Mouse (Mus musculus) cerebral cortex, adult 2 months (tissue): Measurements from ENCODE around the gene Nanos1.

Experiments used
- WGBS: fragments of 180-500 bp; shearing (Covaris S2); methylation state at CpG from one replicate; pipeline ENCODE4 v1.1.7; 2018; 5-methylcytosine and 5-hydroxymethylcytosine counted together

The Nanos1 gene

GRCm38 (mm10) chr19:60755438-60756191, at the start of gene Nanos1:
Gene Nanos1, plus strand, starts transcription at chr19:60755987.
- WGBS, result under 1% methylated on average over 58 of the region's 58 CpGs

- 86% methylated on average over 4 of the region's 4 CpGs for WGBS
Observed at GRCm38 (mm10) chr19:60709193-60709900, 46.4 kb upstream of the Nanos1 start.

- 48% methylated on average over 3 of the region's 3 CpGs for WGBS
Observed at GRCm38 (mm10) chr19:60710196-60710595, 45.6 kb upstream of the Nanos1 start.

- WGBS, result 79% methylated on average over 2 of the region's 2 CpGs
Observed at GRCm38 (mm10) chr19:60712577-60712976, 43.2 kb upstream of the Nanos1 start.

GRCm38 (mm10) chr19:60716381-60716780, 39.4 kb upstream of the Nanos1 start:
- 81% methylated on average over 2 of the region's 2 CpGs for WGBS

- 42% methylated on average over 2 of the region's 2 CpGs for WGBS
Observed at GRCm38 (mm10) chr19:60730281-60730852, 25.4 kb upstream of the Nanos1 start.

GRCm38 (mm10) chr19:60731299-60731698, 24.5 kb upstream of the Nanos1 start:
- WGBS, result 77% methylated on average over 1 of the region's 1 CpGs

GRCm38 (mm10) chr19:60731966-60732365, 23.8 kb upstream of the Nanos1 start:
- 91% methylated on average over 1 of the region's 1 CpGs for WGBS

GRCm38 (mm10) chr19:60740560-60740959, 15.2 kb upstream of the Nanos1 start:
- WGBS, result 81% methylated on average over 1 of the region's 1 CpGs

GRCm38 (mm10) chr19:60743767-60744547, 11.8 kb upstream of the Nanos1 start:
- 82% methylated on average over 5 of the region's 5 CpGs for WGBS

- WGBS, result 91% methylated on average over 1 of the region's 1 CpGs
Observed at GRCm38 (mm10) chr19:60747801-60748200, 8.0 kb upstream of the Nanos1 start.

- under 1% methylated on average over 105 of the region's 115 CpGs for WGBS
Observed at GRCm38 (mm10) chr19:60756192-60757098, 658 bp downstream of the Nanos1 start.

GRCm38 (mm10) chr19:60757099-60757785, 1.5 kb downstream of the Nanos1 start:
- 5% methylated on average over 25 of the region's 25 CpGs for WGBS

GRCm38 (mm10) chr19:60758896-60759835, 3.4 kb downstream of the Nanos1 start:
- WGBS, result 80% methylated on average over 4 of the region's 4 CpGs

- WGBS, result 89% methylated on average over 6 of the region's 6 CpGs
Observed at GRCm38 (mm10) chr19:60773366-60773765, 17.6 kb downstream of the Nanos1 start.

GRCm38 (mm10) chr19:60782034-60782433, 26.2 kb downstream of the Nanos1 start:
- WGBS, result 49% methylated on average over 3 of the region's 3 CpGs

- WGBS, result 58% methylated on average over 1 of the region's 1 CpGs
Observed at GRCm38 (mm10) chr19:60784712-60785111, 28.9 kb downstream of the Nanos1 start.

GRCm38 (mm10) chr19:60787465-60788150, 31.8 kb downstream of the Nanos1 start:
- 23% methylated on average over 2 of the region's 2 CpGs for whole genome bisulfite sequencing
